Mouse (Mus musculus): ENCODE data around the gene Banf2. TPM values are rescaled to one million over a fixed set of nuclear protein-coding genes. Genes with fewer than 3 reads are reported as not detected.

The Banf2 gene
- polyA plus RNA-seq, 1 experiment from 2014 or later = not detected

DNA sequence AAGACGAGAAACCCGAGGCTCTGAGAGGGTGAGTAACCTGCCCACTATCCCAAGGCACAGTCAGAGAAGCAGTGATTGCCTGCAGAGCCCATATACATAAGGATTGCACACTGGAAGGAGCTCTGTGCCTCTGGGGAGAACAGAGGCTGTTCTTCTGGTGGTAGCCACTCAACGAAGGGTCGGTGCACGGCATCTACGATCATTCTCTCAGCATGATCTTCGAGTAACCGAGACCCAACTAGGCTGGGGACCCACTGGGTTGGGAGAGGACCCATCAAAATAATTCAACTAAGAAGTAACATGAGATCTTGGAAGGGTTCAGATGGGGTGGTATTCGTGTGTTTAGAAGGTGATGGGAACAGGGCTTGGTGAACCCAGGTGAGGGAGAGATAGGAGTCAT lies 17.0 kb upstream of the Banf2 start:
- Histone ChIP-seq H3K4me3 (ENCODE audit: low read length) (no peak overlapping the region), H3K9ac (replicated peaks; ENCODE audit: low read length) (no peak overlapping the region), H3K4me2 (replicated peaks; ENCODE audit: low read depth, low read length) (no peak overlapping the region), H3K4me1 (ENCODE audit: insufficient read depth, low read length) (no peaks in the 10 kb centered on the region), H3K36me3 (ENCODE audit: insufficient read depth, low read length) (no peaks in the 10 kb centered on the region), H3K27me3 (ENCODE audit: insufficient read depth, low read length) (no peaks in the 10 kb centered on the region), H3K9me3 (ENCODE audit: low read length) (no peaks in the 10 kb centered on the region), H3K27ac (ENCODE audit: low read length) (no peak overlapping the region)
- WGBS = 81% methylated on average over 9 of the region's 9 CpGs
- no peak for ATAC-seq (ENCODE audit: low FRiP score, low TSS enrichment)

DNA sequence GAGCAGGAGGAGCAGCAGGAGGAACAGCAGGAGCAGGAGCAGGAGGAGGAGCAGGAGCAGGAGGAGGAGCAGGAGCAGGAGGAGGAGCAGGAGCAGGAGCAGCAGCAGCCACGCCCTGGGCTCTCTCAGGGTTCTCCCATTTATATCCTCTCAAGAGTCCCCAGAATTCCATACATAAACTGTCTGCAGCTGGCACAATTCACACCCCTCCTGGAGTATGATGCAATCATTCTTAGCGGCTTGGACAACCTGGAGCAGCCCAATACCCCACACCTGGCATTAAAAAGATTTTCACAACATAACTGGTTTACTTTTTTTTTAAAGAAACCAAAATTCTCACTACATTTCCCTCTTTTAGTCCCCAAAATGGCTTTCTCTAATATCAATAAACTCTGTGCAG lies 12.9 kb upstream of the Banf2 start:
- no peak for ATAC-seq (ENCODE audit: low FRiP score, low TSS enrichment)

DNA sequence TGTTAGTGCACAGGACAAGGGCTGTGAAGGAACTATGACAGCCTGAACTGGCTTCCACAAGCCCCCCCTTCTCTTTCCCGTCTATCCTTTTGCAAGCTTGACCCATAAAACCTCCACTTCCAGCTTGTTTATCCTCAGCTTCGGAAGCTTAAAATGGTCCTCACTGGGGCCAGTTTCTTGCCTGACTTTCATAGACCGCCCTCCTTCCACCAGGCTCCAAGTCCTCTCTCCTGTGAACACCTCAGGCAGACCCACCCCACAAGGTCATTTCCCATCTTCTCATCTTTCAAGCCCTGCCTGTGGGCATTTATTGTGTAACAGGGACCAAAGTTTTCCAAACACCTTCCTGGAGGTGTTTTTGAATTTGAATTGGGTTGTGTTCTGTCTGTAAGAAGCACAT lies 10.4 kb upstream of the Banf2 start:
- Histone ChIP-seq H3K9me3 (ENCODE audit: low read length) (no peaks in the 10 kb centered on the region), H3K4me3 (ENCODE audit: low read length) (no peak overlapping the region), H3K4me2 (replicated peaks; ENCODE audit: low read depth, low read length) (no peak overlapping the region), H3K27ac (ENCODE audit: low read length) (no peak overlapping the region), H3K36me3 (ENCODE audit: insufficient read depth, low read length) (no peaks in the 10 kb centered on the region), H3K4me1 (ENCODE audit: insufficient read depth, low read length) (0 out of 2 replicates have a peak, but pooled peaks cover 7% of the 10 kb centered on the region), H3K9ac (replicated peaks; ENCODE audit: low read length) (no peak overlapping the region), H3K27me3 (ENCODE audit: insufficient read depth, low read length) (no peaks in the 10 kb centered on the region)
- ATAC-seq (ENCODE audit: low FRiP score, low TSS enrichment) = no peak
- 55% methylated on average over 3 of the region's 3 CpGs for WGBS

More for the DNA sequence above, 12.9 kb upstream of the Banf2 start:
- no peaks in the 10 kb centered on the region for H3K9me3 ChIP-seq (ENCODE audit: low read length)
- 60% methylated on average over 2 of the region's 2 CpGs for WGBS
- H3K9ac ChIP-seq (replicated peaks; ENCODE audit: low read length) = no peak overlapping the region
- no peak overlapping the region for H3K27ac ChIP-seq (ENCODE audit: low read length)
- H3K4me1 ChIP-seq (ENCODE audit: insufficient read depth, low read length) = 0 out of 2 replicates have a peak, but pooled peaks cover 7% of the 10 kb centered on the region
- no peaks in the 10 kb centered on the region for H3K27me3 ChIP-seq (ENCODE audit: insufficient read depth, low read length)
- no peak overlapping the region for H3K4me3 ChIP-seq (ENCODE audit: low read length)
- H3K4me2 ChIP-seq (replicated peaks; ENCODE audit: low read depth, low read length) = no peak overlapping the region
- no peaks in the 10 kb centered on the region for H3K36me3 ChIP-seq (ENCODE audit: insufficient read depth, low read length)

DNA sequence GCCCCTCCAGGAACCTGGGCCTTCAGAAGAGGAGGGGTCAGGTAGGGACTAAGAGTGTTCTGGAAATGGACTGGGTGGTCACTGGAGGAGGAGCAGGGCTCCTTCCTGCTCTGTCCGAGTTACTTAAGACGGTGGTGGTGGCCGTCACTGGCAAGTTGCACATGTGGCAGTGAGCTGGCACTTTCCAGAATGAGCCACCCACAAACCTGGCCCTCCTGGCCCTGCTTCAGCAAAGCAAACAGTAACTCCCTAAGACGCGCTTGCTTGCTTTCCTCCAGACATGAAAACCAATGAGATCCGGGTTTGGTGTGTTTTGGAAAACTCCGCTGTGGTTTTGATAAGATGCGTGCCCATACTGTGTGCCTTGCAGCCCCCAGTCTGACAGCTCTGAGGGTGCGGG lies 7.5 kb upstream of the Banf2 start:
- H3K4me3 ChIP-seq (ENCODE audit: low read length) = no peak overlapping the region
- no peaks in the 10 kb centered on the region for H3K27me3 ChIP-seq (ENCODE audit: insufficient read depth, low read length)
- no peaks in the 10 kb centered on the region for H3K36me3 ChIP-seq (ENCODE audit: insufficient read depth, low read length)
- H3K27ac ChIP-seq (ENCODE audit: low read length) = no peak overlapping the region
- H3K4me2 ChIP-seq (replicated peaks; ENCODE audit: low read depth, low read length) = no peak overlapping the region
- 0 out of 2 replicates have a peak, but pooled peaks cover 7% of the 10 kb centered on the region for H3K4me1 ChIP-seq (ENCODE audit: insufficient read depth, low read length)
- WGBS = 58% methylated on average over 9 of the region's 9 CpGs
- ATAC-seq (ENCODE audit: low FRiP score, low TSS enrichment) = no peak
- H3K9ac ChIP-seq (replicated peaks; ENCODE audit: low read length) = no peak overlapping the region
- H3K9me3 ChIP-seq (ENCODE audit: low read length) = no peaks in the 10 kb centered on the region

DNA sequence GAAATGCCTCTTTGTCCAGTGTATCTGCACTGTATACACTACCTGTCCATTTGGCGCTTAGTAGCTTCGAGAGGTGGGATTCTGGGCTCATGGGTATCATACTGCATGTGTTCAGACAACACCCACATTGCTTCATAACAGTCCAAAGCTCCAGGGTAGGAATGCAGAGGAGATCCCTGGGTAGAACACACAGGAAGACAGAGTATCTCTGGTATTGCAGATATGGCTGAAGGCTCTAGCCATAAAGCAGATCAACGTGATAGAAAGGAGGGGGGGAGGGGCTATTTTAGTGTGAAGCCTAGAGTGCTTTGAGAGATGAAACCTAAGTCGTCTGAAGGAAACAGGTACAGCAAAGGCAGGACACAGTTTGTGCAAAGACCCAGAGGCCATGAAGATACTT lies 6.4 kb upstream of the Banf2 start:
- Histone ChIP-seq H3K4me3 (ENCODE audit: low read length) (no peak overlapping the region), H3K27me3 (ENCODE audit: insufficient read depth, low read length) (no peaks in the 10 kb centered on the region), H3K9ac (replicated peaks; ENCODE audit: low read length) (no peak overlapping the region), H3K36me3 (ENCODE audit: insufficient read depth, low read length) (no peaks in the 10 kb centered on the region), H3K4me1 (ENCODE audit: insufficient read depth, low read length) (0 out of 2 replicates have a peak, but pooled peaks cover 7% of the 10 kb centered on the region), H3K9me3 (ENCODE audit: low read length) (no peaks in the 10 kb centered on the region), H3K4me2 (replicated peaks; ENCODE audit: low read depth, low read length) (no peak overlapping the region), H3K27ac (ENCODE audit: low read length) (no peak overlapping the region)
- WGBS = 72% methylated on average over 4 of the region's 4 CpGs
- no peak for ATAC-seq (ENCODE audit: low FRiP score, low TSS enrichment)

DNA sequence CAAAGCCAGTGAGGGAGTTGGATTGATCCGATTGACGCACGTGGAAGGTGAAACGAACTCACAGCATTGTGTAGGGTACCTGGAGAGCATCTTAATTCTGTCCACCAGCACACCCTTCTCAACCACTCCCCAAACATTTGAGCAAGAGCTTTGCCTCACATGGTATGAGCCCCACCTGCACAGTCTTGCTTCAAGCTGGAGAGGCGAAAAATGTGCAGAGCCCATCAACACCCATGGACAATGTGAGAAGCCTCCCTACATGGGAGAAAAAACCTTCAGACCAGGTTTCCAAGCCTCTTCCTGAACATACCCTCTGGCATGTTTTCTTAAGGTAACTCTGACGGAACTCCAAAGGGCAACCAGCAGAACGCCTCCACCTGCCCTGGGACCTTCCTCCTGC lies 2.1 kb upstream of the Banf2 start:
- Histone ChIP-seq H3K4me1 (ENCODE audit: insufficient read depth, low read length) (no peaks in the 10 kb centered on the region), H3K9me3 (ENCODE audit: low read length) (no peaks in the 10 kb centered on the region), H3K27me3 (ENCODE audit: insufficient read depth, low read length) (no peaks in the 10 kb centered on the region), H3K4me3 (ENCODE audit: low read length) (no peak overlapping the region), H3K27ac (ENCODE audit: low read length) (no peak overlapping the region), H3K36me3 (ENCODE audit: insufficient read depth, low read length) (no peaks in the 10 kb centered on the region), H3K4me2 (replicated peaks; ENCODE audit: low read depth, low read length) (no peak overlapping the region), H3K9ac (replicated peaks; ENCODE audit: low read length) (no peak overlapping the region)
- 78% methylated on average over 7 of the region's 7 CpGs for WGBS
- ATAC-seq (ENCODE audit: low FRiP score, low TSS enrichment) = no peak

DNA sequence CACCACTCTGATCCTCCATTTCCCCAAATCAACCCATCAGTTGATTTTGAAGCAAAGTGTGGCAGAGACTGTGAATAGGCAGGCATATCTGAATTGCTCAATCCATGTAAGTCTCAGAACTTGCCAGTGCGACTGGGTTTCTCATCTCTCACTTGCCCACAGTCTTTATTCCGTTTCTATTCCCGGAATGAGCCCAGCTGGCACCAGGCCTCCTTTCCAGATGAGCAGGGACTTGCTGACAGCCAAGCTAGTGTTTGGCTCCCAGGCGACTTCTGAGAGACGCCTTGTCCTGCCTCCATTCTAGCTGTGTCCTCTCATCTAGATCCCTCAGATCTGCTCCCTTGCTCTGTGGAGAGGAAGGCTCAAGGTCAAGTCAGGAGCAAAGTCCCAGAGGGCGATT lies 11.9 kb downstream of the Banf2 start:
- Histone ChIP-seq H3K27ac (ENCODE audit: low read length) (no peak overlapping the region), H3K9ac (replicated peaks; ENCODE audit: low read length) (no peak overlapping the region), H3K9me3 (ENCODE audit: low read length) (peaks cover 17% of the 10 kb centered on the region), H3K4me2 (replicated peaks; ENCODE audit: low read depth, low read length) (no peak overlapping the region), H3K4me1 (ENCODE audit: insufficient read depth, low read length) (0 out of 2 replicates have a peak, but pooled peaks cover 5% of the 10 kb centered on the region), H3K27me3 (ENCODE audit: insufficient read depth, low read length) (no peaks in the 10 kb centered on the region), H3K4me3 (ENCODE audit: low read length) (no peak overlapping the region), H3K36me3 (ENCODE audit: insufficient read depth, low read length) (no peaks in the 10 kb centered on the region)
- 77% methylated on average over 6 of the region's 6 CpGs for WGBS
- ATAC-seq (ENCODE audit: low FRiP score, low TSS enrichment) = no peak

DNA sequence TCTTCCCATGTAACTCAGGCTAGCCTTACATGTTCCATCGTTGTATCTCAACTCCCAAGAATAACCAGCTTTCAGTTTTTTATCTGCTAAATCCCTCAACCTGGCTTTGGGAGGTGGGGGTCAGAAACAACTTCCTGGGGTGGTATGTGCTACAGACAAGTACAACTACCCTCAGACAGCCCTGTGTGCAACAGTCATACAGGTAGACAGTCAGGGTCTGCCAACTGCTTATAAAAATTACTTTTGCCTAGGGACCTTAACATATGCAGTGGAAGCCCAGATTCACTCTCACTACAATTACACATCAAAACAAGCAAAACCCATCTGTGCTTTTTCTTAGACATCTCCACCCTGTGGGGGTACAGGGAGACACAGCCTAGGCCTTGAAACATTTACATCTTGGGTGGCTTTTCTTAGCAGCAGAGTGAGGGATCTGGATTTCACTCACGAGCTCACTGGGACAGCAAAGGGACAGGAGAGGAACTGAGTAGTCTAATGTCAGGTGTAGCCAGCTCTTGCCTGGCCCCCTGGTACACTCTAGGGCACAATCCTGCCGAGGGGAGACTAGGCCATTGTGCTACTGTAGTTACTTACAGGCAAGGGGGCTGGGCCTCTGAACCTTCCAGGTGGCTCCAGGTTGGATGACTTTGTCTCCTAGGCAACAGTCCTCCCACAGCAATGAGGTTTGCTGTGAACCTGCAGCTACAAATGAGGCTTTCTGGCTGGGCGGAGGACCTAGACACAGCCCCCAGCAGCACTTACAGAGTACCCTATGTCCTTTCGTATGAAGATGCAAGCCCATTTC lies 13.1 kb downstream of the Banf2 start:
- Histone ChIP-seq H3K4me2 (replicated peaks; ENCODE audit: low read depth, low read length) (no peak overlapping the region), H3K9me3 (ENCODE audit: low read length) (peaks cover 17% of the 10 kb centered on the region), H3K4me1 (ENCODE audit: insufficient read depth, low read length) (0 out of 2 replicates have a peak, but pooled peaks cover 5% of the 10 kb centered on the region), H3K9ac (replicated peaks; ENCODE audit: low read length) (no peak overlapping the region), H3K27me3 (ENCODE audit: insufficient read depth, low read length) (no peaks in the 10 kb centered on the region), H3K4me3 (ENCODE audit: low read length) (no peak overlapping the region), H3K27ac (ENCODE audit: low read length) (no peak overlapping the region), H3K36me3 (ENCODE audit: insufficient read depth, low read length) (no peaks in the 10 kb centered on the region)
- no peak for ATAC-seq (ENCODE audit: low FRiP score, low TSS enrichment)
- 56% methylated on average over 5 of the region's 5 CpGs for WGBS

DNA sequence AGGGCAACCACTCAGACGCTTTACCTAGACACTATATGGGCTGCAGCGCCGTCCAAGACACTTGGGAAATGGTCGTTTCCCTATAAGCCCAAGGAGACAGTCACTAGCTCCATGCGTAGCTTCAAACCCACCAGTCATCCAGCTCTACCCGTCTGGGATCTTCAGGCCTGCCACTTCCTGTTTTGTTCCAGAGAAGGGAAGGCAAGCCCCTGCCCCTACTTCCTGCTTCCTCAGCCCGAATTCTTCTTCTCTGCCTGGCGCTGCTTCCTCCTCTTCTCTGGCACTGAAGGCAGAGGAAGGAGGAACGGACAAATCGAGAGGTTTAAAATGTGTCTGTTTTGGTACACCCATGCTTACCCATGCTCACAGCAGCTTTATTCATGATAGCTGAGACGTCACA lies 14.1 kb downstream of the Banf2 start:
- H3K9me3 ChIP-seq (ENCODE audit: low read length) = peaks cover 14% of the 10 kb centered on the region
- ATAC-seq (ENCODE audit: low FRiP score, low TSS enrichment) = no peak
- H3K4me3 ChIP-seq (ENCODE audit: low read length) = no peak overlapping the region
- no peak overlapping the region for H3K9ac ChIP-seq (replicated peaks; ENCODE audit: low read length)
- H3K27ac ChIP-seq (ENCODE audit: low read length) = 0 out of 2 replicates have a peak overlapping the region, but pooled peaks have one; percentile 3
- no peak overlapping the region for H3K4me2 ChIP-seq (replicated peaks; ENCODE audit: low read depth, low read length)
- no peaks in the 10 kb centered on the region for H3K27me3 ChIP-seq (ENCODE audit: insufficient read depth, low read length)
- H3K4me1 ChIP-seq (ENCODE audit: insufficient read depth, low read length) = 0 out of 2 replicates have a peak, but pooled peaks cover 5% of the 10 kb centered on the region
- H3K36me3 ChIP-seq (ENCODE audit: insufficient read depth, low read length) = no peaks in the 10 kb centered on the region
- 74% methylated on average over 11 of the region's 11 CpGs for WGBS

DNA sequence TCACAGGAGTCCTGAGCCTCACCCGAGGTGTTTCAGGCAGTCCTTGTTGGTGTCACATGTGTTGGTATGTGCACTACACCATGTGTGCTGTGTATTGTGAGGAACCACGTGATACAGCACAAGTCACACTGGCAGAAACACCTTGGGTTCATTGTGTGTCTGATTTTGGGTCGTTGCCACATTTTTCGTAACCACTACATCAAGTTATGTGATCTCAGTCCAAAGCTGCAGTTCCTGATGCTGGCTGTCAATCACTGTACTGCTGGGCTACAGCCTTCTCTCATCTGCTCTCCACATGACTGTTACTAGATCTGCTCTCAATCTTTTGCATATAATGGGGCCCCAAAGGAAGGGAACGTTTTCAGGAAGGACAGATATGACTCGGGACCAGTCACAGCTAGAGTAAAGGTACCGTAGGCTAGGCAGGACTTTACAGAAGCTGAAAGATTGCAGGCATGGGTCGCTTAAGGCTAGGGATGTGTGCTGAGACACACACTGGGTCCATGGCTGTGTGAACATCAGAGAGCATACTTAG lies 17.4 kb downstream of the Banf2 start:
- Histone ChIP-seq H3K4me2 (replicated peaks; ENCODE audit: low read depth, low read length) (no peak overlapping the region), H3K36me3 (ENCODE audit: insufficient read depth, low read length) (no peaks in the 10 kb centered on the region), H3K4me1 (ENCODE audit: insufficient read depth, low read length) (0 out of 2 replicates have a peak, but pooled peaks cover 5% of the 10 kb centered on the region), H3K9me3 (ENCODE audit: low read length) (no peaks in the 10 kb centered on the region), H3K9ac (replicated peaks; ENCODE audit: low read length) (no peak overlapping the region), H3K4me3 (ENCODE audit: low read length) (no peak overlapping the region), H3K27me3 (ENCODE audit: insufficient read depth, low read length) (no peaks in the 10 kb centered on the region), H3K27ac (ENCODE audit: low read length) (no peak overlapping the region)
- WGBS = 76% methylated on average over 8 of the region's 8 CpGs
- ATAC-seq (ENCODE audit: low FRiP score, low TSS enrichment) = no peak

All from kidney, embryonic 16.5 days (tissue).